Mouse (Mus musculus) olfactory bulb, adult 2 months (tissue): ENCODE data around the gene Rassf8.

Source experiments
- CTCF ChIP-seq: fragments of 200-500 bp; IDR thresholded peaks from 2 replicates; pipeline ENCODE4 v1.5.1; 2012; ENCODE audit warnings: low read depth, mild to moderate bottlenecking, low read length, moderate library complexity; ENCODE audit not compliant: insufficient read depth
- POLR2A ChIP-seq: fragments of 200-500 bp; IDR thresholded peaks from 2 replicates; pipeline ENCODE4 v1.6.1; 2012; ENCODE audit warnings: mild to moderate bottlenecking, low read depth, low read length, moderate library complexity; ENCODE audit not compliant: insufficient read depth

GRCm38 (mm10) chr6:145701021-145701540, 45.5 kb upstream of the Rassf8 start:
- TF ChIP-seq CTCF: no peak
- no peak for TF ChIP-seq POLR2A
